Mouse (Mus musculus): ENCODE data around the gene Ezr.

DNA sequence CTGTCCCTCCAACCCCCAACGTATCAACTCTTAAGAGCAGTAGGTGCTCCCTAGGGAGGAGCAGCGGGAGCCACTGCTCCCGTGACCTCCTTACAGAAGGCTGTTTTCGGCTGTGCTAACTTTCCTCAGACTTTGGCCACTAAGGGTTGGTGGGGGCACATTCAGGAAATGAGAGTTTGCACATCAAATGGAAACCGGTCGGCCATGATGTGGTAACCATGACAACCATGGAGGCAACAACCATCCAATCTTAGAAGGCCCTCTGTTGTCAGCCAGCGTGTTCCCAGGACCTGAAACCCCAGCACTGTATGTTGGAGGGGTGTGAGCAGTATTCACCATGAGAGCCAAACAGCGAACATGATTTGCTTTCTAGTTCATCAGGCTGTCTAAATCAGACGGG, 7.4 kb downstream of the Ezr start:
- TF ChIP-seq POLR2A (IDR thresholded peaks at IDR 0.05; ENCODE audit: borderline replicate concordance, extremely low read depth, insufficient read depth, insufficient read length, poor library complexity, severe bottlenecking), result no peak
- no peak for TF ChIP-seq CTCF (IDR thresholded peaks at IDR 0.05; ENCODE audit: borderline replicate concordance, extremely low read depth, insufficient read depth, insufficient read length)

Data from brain, embryonic 14.5 days (tissue).